Mouse (Mus musculus): Measurements from ENCODE around the gene Bcl6. TPM values are rescaled to one million over a fixed set of nuclear protein-coding genes. Genes with fewer than 3 reads are reported as not detected.

Gene Bcl6
- 33.9 and 34.2 TPM in 2 replicates for polyA plus RNA-seq (2012; rRNA removed; ENCODE audit: low replicate concordance)

DNA sequence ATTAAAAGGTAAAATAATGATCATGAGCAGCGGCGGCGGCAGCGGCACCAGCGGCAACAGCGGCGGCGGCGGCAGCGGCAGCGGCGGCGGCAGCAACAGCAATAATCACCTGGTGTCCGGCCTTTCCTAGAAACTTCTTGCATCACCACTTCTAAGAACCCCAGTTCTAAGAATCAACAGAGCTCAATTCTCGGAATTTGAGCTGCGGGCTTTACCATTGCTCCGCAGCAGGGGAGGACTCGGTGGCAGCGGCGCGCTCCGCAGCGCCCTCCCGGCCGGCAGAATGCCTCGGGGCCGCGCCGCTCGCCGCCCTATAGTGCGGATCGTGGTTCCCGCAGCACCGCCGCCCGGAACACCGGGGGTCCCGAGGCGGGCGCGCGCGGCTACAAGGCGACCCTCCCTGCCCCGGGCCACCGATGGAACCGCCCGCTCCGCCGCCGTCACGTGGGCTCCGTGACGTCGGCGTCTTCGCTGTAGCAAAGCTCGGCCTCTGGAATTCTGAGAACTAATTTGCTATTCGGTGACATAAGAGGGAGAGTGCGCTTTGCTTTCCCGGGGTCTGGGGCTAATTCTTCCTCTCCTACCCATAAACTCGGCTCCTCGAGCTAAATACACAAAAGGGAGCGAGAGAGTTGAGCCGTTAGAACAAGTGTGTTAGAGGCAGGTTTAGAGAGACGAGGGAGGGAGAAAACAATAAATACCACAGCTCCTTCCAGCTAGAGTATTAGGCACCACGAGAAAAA is at the start of gene Bcl6, which contains the start of gene Gm37419:
Gene Bcl6 (minus strand): TSS at position 387 of the 743 bp plus-strand sequence.
Gene Gm37419 (plus strand): TSS at position 17 of the 743 bp plus-strand sequence.

DNA sequence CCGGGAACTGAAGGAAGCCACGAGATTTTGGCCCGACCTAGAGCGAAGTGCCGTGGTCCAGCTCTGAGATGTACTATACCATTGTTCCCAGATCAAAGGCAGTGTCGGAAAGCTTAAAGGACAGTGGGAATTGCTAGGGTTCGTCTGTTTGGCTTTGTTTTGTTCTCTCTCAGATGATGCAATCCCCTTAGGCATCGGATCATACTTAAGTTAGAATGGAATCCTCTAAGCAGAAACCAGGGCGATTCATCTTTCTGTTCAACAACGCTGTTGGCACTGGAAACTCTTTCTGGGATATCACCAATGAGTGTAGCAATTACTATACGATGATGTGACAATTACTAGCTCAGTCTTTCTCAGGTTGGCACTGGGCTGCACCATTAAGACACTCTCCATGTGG is 56.4 kb downstream of the Bcl6 start, which contains the start of gene Rtp2:
Gene Rtp2 (minus strand): TSS at position 101 of the 400 bp plus-strand sequence.

Other genes starting within 250 kb of the Bcl6 start
- 0.27 TPM in 1 of 2 replicates, not detected in the other for gene Sst, start 97.9 kb downstream of the Bcl6 start, polyA plus RNA-seq (2012; rRNA removed; ENCODE audit: low replicate concordance)
- gene Rtp2, start 56.5 kb downstream of the Bcl6 start, polyA plus RNA-seq (2012; rRNA removed; ENCODE audit: low replicate concordance) = not detected in 2 replicates
- not detected in 2 replicates for gene Gm37419, start 370 bp downstream of the Bcl6 start, polyA plus RNA-seq (2012; rRNA removed; ENCODE audit: low replicate concordance)